Mouse (Mus musculus) intestine, embryonic 16.5 days (tissue): ENCODE measurements around the gene Fat4. TPM values are rescaled to one million over a fixed set of nuclear protein-coding genes. Genes with fewer than 3 reads are reported as not detected.

Experiments
- ATAC-seq: fragments of 200-750 bp; cut with Nextera tagmentation; 2 replicates; pipeline ENCODE4 v1.8.0; 2017; ENCODE audit warnings: moderate TSS enrichment, moderate library complexity
- H3K27ac ChIP-seq: fragments of 300-500 bp; sonication (generic); 2 replicates; pipeline ENCODE4 v1.5.1; 2014; ENCODE audit warnings: mild to moderate bottlenecking, low read length
- H3K27me3 ChIP-seq: fragments of 300-500 bp; sonication (generic); replicated peaks from 2 replicates; pipeline ENCODE4 v1.6.1; 2014; ENCODE audit warnings: low read length, control low read depth, mixed read lengths; ENCODE audit not compliant: control insufficient read depth, insufficient read depth
- H3K36me3 ChIP-seq: fragments of 300-500 bp; sonication (generic); 2 replicates; pipeline ENCODE4 v1.6.1; 2014; ENCODE audit warnings: low read length, control low read depth; ENCODE audit not compliant: control insufficient read depth, insufficient read depth
- H3K4me1 ChIP-seq: fragments of 300-500 bp; sonication (generic); 2 replicates; pipeline ENCODE4 v1.6.1; 2014; ENCODE audit warnings: low read length, control low read depth, mixed read lengths; ENCODE audit not compliant: control insufficient read depth, insufficient read depth
- H3K4me2 ChIP-seq: fragments of 300-500 bp; sonication (generic); 2 replicates; pipeline ENCODE4 v1.6.1; 2014; ENCODE audit warnings: low read depth, low read length, control low read depth
- H3K4me3 ChIP-seq: fragments of 300-500 bp; sonication (generic); 2 replicates; pipeline ENCODE4 v1.5.1; 2014; ENCODE audit warnings: mild to moderate bottlenecking, low read length
- H3K9ac ChIP-seq: fragments of 300-500 bp; sonication (generic); 2 replicates; pipeline ENCODE4 v1.6.1; 2014; ENCODE audit warnings: low read depth, low read length
- H3K9me3 ChIP-seq: fragments of 300-500 bp; sonication (generic); 2 replicates; pipeline ENCODE4 v1.6.1; 2016; ENCODE audit warnings: low read length, control low read depth; ENCODE audit not compliant: control insufficient read depth
- WGBS: fragments of 180-500 bp; shearing (Covaris S2); extraction: QIAGEN DNeasy Blood & Tissue Kit; methylation state at CpG from one replicate; pipeline ENCODE4 v1.1.7; 2014; 5-methylcytosine and 5-hydroxymethylcytosine counted together
- polyA plus RNA-seq: library from polyadenylated mRNA; unstranded; fragments of >200 nt; fragmentation: Nextera tagmentation; extraction: Ambion mirVana; gene quantifications from 2 replicates; pipeline ENCODE4 v1.2.1, GENCODE M21; 2015

Fat4 gene
- polyA plus RNA-seq, 1 experiment from 2014 or later = 3.5 TPM

- H3K4me3 ChIP-seq = no peak overlapping the region
- H3K9me3 ChIP-seq = no peaks in the 10 kb centered on the region
- no peak for ATAC-seq
- no peaks in the 10 kb centered on the region for H3K27me3 ChIP-seq
- H3K27ac ChIP-seq = no peak overlapping the region
- H3K36me3 ChIP-seq = no peaks in the 10 kb centered on the region
- H3K9ac ChIP-seq = no peak overlapping the region
- WGBS = 57% methylated on average over 2 of the region's 2 CpGs
- H3K4me2 ChIP-seq = no peak overlapping the region
- H3K4me1 ChIP-seq = peaks cover 7% of the 10 kb centered on the region
These were observed 34.3 kb downstream of the Fat4 start for GRCm38 (mm10) chr3:38921031-38921430.

GRCm38 (mm10) chr3:38923251-38923686 lies 36.5 kb downstream of the Fat4 start:
- WGBS = 22% methylated on average over 7 of the region's 7 CpGs
- Histone ChIP-seq H3K27ac (no peak overlapping the region), H3K4me3 (no peak overlapping the region)

GRCm38 (mm10) chr3:38928076-38928686 lies 41.4 kb downstream of the Fat4 start:
- Histone ChIP-seq H3K27ac (no peak overlapping the region), H3K9ac (no peak overlapping the region)
- WGBS = 51% methylated on average over 4 of the region's 4 CpGs

More at GRCm38 (mm10) chr3:38923251-38923686, 36.5 kb downstream of the Fat4 start:
- Histone ChIP-seq H3K4me1 (peaks cover 9% of the 10 kb centered on the region), H3K9me3 (no peaks in the 10 kb centered on the region), H3K27me3 (no peaks in the 10 kb centered on the region), H3K4me2 (no peak overlapping the region), H3K9ac (no peak overlapping the region), H3K36me3 (no peaks in the 10 kb centered on the region)
- no peak for ATAC-seq

GRCm38 (mm10) chr3:38928751-38929150 lies 42.0 kb downstream of the Fat4 start:
- H3K4me3 ChIP-seq = no peak overlapping the region
- H3K4me2 ChIP-seq = no peak overlapping the region
- H3K9ac ChIP-seq = no peak overlapping the region
- 59% methylated on average over 3 of the region's 3 CpGs for WGBS
- no peaks in the 10 kb centered on the region for H3K27me3 ChIP-seq
- 0 out of 2 replicates have a peak, but pooled peaks cover 2% of the 10 kb centered on the region for H3K4me1 ChIP-seq
- no peak overlapping the region for H3K27ac ChIP-seq
- no peaks in the 10 kb centered on the region for H3K9me3 ChIP-seq
- ATAC-seq = no peak
- H3K36me3 ChIP-seq = no peaks in the 10 kb centered on the region

More at GRCm38 (mm10) chr3:38928076-38928686, 41.4 kb downstream of the Fat4 start:
- no peaks in the 10 kb centered on the region for H3K27me3 ChIP-seq
- H3K36me3 ChIP-seq = no peaks in the 10 kb centered on the region
- no peak overlapping the region for H3K4me3 ChIP-seq
- peaks cover 4% of the 10 kb centered on the region for H3K4me1 ChIP-seq
- no peak for ATAC-seq
- H3K9me3 ChIP-seq = no peaks in the 10 kb centered on the region
- no peak overlapping the region for H3K4me2 ChIP-seq

GRCm38 (mm10) chr3:38934780-38935179 lies 48.0 kb downstream of the Fat4 start:
- Histone ChIP-seq H3K9me3 (no peaks in the 10 kb centered on the region), H3K27ac (no peak overlapping the region), H3K4me3 (no peak overlapping the region), H3K9ac (no peak overlapping the region), H3K27me3 (no peaks in the 10 kb centered on the region), H3K4me2 (no peak overlapping the region), H3K36me3 (no peaks in the 10 kb centered on the region), H3K4me1 (peaks cover 4% of the 10 kb centered on the region; the same call in 1 of the 2 replicates)
- ATAC-seq = no peak
- WGBS = 66% methylated on average over 7 of the region's 7 CpGs

GRCm38 (mm10) chr3:38936485-38936884 lies 49.7 kb downstream of the Fat4 start:
- Histone ChIP-seq H3K27ac (0 out of 2 replicates have a peak overlapping the region, but pooled peaks have one; percentile 12), H3K9me3 (no peaks in the 10 kb centered on the region), H3K9ac (no peak overlapping the region), H3K36me3 (no peaks in the 10 kb centered on the region), H3K27me3 (no peaks in the 10 kb centered on the region), H3K4me1 (peaks cover 4% of the 10 kb centered on the region; the same call in 1 of the 2 replicates), H3K4me2 (no peak overlapping the region), H3K4me3 (no peak overlapping the region)
- no peak for ATAC-seq
- WGBS = 72% methylated on average over 7 of the region's 7 CpGs

- no peaks in the 10 kb centered on the region for H3K36me3 ChIP-seq
- no peaks in the 10 kb centered on the region for H3K27me3 ChIP-seq
- H3K4me2 ChIP-seq = no peak overlapping the region
- H3K9ac ChIP-seq = no peak overlapping the region
- ATAC-seq = 0 out of 2 replicates have a peak, but pooled peaks have one; percentile 36
- WGBS = 59% methylated on average over 8 of the region's 8 CpGs
- H3K4me1 ChIP-seq = peaks cover 4% of the 10 kb centered on the region; the same call in 1 of the 2 replicates
- no peak overlapping the region for H3K4me3 ChIP-seq
- no peak overlapping the region for H3K27ac ChIP-seq
- H3K9me3 ChIP-seq = no peaks in the 10 kb centered on the region
These were observed 50.4 kb downstream of the Fat4 start for GRCm38 (mm10) chr3:38937159-38937558.

- H3K4me1 ChIP-seq = peaks cover 4% of the 10 kb centered on the region; the same call in 1 of the 2 replicates
- 50% methylated on average over 5 of the region's 5 CpGs for WGBS
- no peak for ATAC-seq
- no peak overlapping the region for H3K27ac ChIP-seq
- no peaks in the 10 kb centered on the region for H3K9me3 ChIP-seq
- H3K4me3 ChIP-seq = no peak overlapping the region
- no peaks in the 10 kb centered on the region for H3K27me3 ChIP-seq
- H3K4me2 ChIP-seq = no peak overlapping the region
- H3K9ac ChIP-seq = no peak overlapping the region
- H3K36me3 ChIP-seq = no peaks in the 10 kb centered on the region
These were observed 51.4 kb downstream of the Fat4 start for GRCm38 (mm10) chr3:38938136-38938535.

- no peak for ATAC-seq
- WGBS = 57% methylated on average over 3 of the region's 3 CpGs
- Histone ChIP-seq H3K27me3 (no peaks in the 10 kb centered on the region), H3K9ac (no peak overlapping the region), H3K27ac (no peak overlapping the region), H3K4me1 (peaks cover 4% of the 10 kb centered on the region; the same call in 1 of the 2 replicates), H3K9me3 (no peaks in the 10 kb centered on the region), H3K4me3 (no peak overlapping the region), H3K4me2 (no peak overlapping the region), H3K36me3 (no peaks in the 10 kb centered on the region)
These were observed 52.8 kb downstream of the Fat4 start for GRCm38 (mm10) chr3:38939573-38939972.
